Mouse (Mus musculus) limb, embryonic 11.5 days (tissue): ENCODE measurements around the gene Pcyt2. TPM values are rescaled to one million over a fixed set of nuclear protein-coding genes. Genes with fewer than 3 reads are reported as not detected.

Experiments used
- ATAC-seq: fragments of 200-750 bp; cut with Nextera tagmentation; 2 replicates; pipeline ENCODE4 v1.8.0; 2017; ENCODE audit warnings: low read depth; ENCODE audit not compliant: insufficient number of reproducible peaks, low FRiP score, low TSS enrichment
- DNase-seq: peaks from one replicate; pipeline ENCODE4 v3.0.0-alpha.2; 2015; ENCODE audit warnings: low spot score
- H3K27ac ChIP-seq: fragments of 300-500 bp; sonication (generic); replicated peaks from 2 replicates; pipeline ENCODE4 v1.5.1; 2014; ENCODE audit warnings: low read depth, mild to moderate bottlenecking, low read length
- H3K27me3 ChIP-seq: fragments of 300-500 bp; sonication (generic); 2 replicates; pipeline ENCODE4 v1.6.1; 2014; ENCODE audit warnings: mild to moderate bottlenecking, low read length, mixed read lengths; ENCODE audit not compliant: control insufficient read depth, insufficient read depth
- H3K36me3 ChIP-seq: fragments of 300-500 bp; sonication (generic); 2 replicates; pipeline ENCODE4 v1.6.1; 2014; ENCODE audit warnings: mild to moderate bottlenecking, low read length, moderate library complexity, mixed read lengths; ENCODE audit not compliant: control insufficient read depth, insufficient read depth
- H3K4me1 ChIP-seq: fragments of 300-500 bp; sonication (generic); 2 replicates; pipeline ENCODE4 v1.6.1; 2014; ENCODE audit warnings: low read length, mixed read lengths; ENCODE audit not compliant: control insufficient read depth, insufficient read depth
- H3K4me2 ChIP-seq: fragments of 300-500 bp; sonication (generic); 2 replicates; pipeline ENCODE4 v1.6.1; 2014; ENCODE audit warnings: low read depth, mild to moderate bottlenecking, moderate library complexity; ENCODE audit not compliant: severe bottlenecking
- H3K4me3 ChIP-seq: fragments of 300-500 bp; sonication (generic); 2 replicates; pipeline ENCODE4 v1.5.1; 2014; ENCODE audit warnings: low read depth, low read length
- H3K9ac ChIP-seq: fragments of 300-500 bp; sonication (generic); 2 replicates; pipeline ENCODE4 v1.6.1; 2014; ENCODE audit warnings: mild to moderate bottlenecking, low read length
- H3K9me3 ChIP-seq: fragments of 300-500 bp; sonication (generic); 2 replicates; pipeline ENCODE4 v1.6.1; 2016; ENCODE audit warnings: low read length; ENCODE audit not compliant: control insufficient read depth
- WGBS: fragments of 180-500 bp; shearing (Covaris S2); extraction: QIAGEN DNeasy Blood & Tissue Kit; methylation state at CpG from one replicate; pipeline ENCODE4 v1.1.7; 2014; 5-methylcytosine and 5-hydroxymethylcytosine counted together
- microRNA-seq: library from miRNA; unstranded; fragments of <30 nt; microRNA quantifications from one replicate; pipeline ENCODE4, GENCODE M21; 2016
- polyA plus RNA-seq: library from polyadenylated mRNA; unstranded; fragments of >200 nt; fragmentation: Nextera tagmentation; extraction: Ambion mirVana; gene quantifications from 2 replicates; pipeline ENCODE4 v1.2.1, GENCODE M21; 2014

Pcyt2 gene
- polyA plus RNA-seq, 1 experiment from 2014 or later: 105 TPM

GRCm38 (mm10) chr11:120571754-120572416 is 45.9 kb downstream of the Pcyt2 start:
- WGBS: 12% methylated on average over 11 of the region's 11 CpGs
- Histone ChIP-seq H3K36me3 (peaks cover 37% of the 10 kb centered on the region), H3K27ac (peak overlapping the region; percentile 85; the same call in 1 of the 2 replicates), H3K4me1 (0 out of 2 replicates have a peak, but pooled peaks cover 4% of the 10 kb centered on the region), H3K27me3 (no peaks in the 10 kb centered on the region), H3K4me3 (peak overlapping the region; percentile 97), H3K9me3 (no peaks in the 10 kb centered on the region), H3K4me2 (peak overlapping the region; percentile 81), H3K9ac (peak overlapping the region; percentile 94)
- DNase-seq (no peak), ATAC-seq (no peak)

- ATAC-seq: no peak
- no peak overlapping the region for H3K27ac ChIP-seq
- DNase-seq: no peak
- H3K36me3 ChIP-seq: peaks cover 43% of the 10 kb centered on the region
- H3K4me1 ChIP-seq: 0 out of 2 replicates have a peak, but pooled peaks cover 4% of the 10 kb centered on the region
- peak overlapping the region; percentile 81 for H3K4me2 ChIP-seq
- no peaks in the 10 kb centered on the region for H3K9me3 ChIP-seq
- no peaks in the 10 kb centered on the region for H3K27me3 ChIP-seq
- peak overlapping the region; percentile 94; the same call in 1 of the 2 replicates for H3K9ac ChIP-seq
- peak overlapping the region; percentile 97 for H3K4me3 ChIP-seq
- WGBS: 75% methylated on average over 3 of the region's 3 CpGs
Measured at GRCm38 (mm10) chr11:120571122-120571521, 46.6 kb downstream of the Pcyt2 start.

- Histone ChIP-seq H3K4me2 (no peak overlapping the region), H3K27ac (no peak overlapping the region), H3K9ac (no peak overlapping the region), H3K27me3 (no peaks in the 10 kb centered on the region), H3K4me1 (0 out of 2 replicates have a peak, but pooled peaks cover 4% of the 10 kb centered on the region), H3K4me3 (no peak overlapping the region), H3K36me3 (peaks cover 63% of the 10 kb centered on the region), H3K9me3 (no peaks in the 10 kb centered on the region)
- 92% methylated on average over 6 of the region's 6 CpGs for WGBS
- ATAC-seq: no peak
- no peak for DNase-seq
Measured at GRCm38 (mm10) chr11:120568324-120568723, 49.4 kb downstream of the Pcyt2 start.

- no peak for DNase-seq
- 87% methylated on average over 9 of the region's 9 CpGs for WGBS
- Histone ChIP-seq H3K27ac (no peak overlapping the region), H3K9ac (no peak overlapping the region), H3K36me3 (peaks cover 80% of the 10 kb centered on the region), H3K4me2 (no peak overlapping the region), H3K4me1 (no peaks in the 10 kb centered on the region), H3K9me3 (no peaks in the 10 kb centered on the region), H3K4me3 (no peak overlapping the region), H3K27me3 (no peaks in the 10 kb centered on the region)
- ATAC-seq: no peak
Measured at GRCm38 (mm10) chr11:120565114-120565513, 52.6 kb downstream of the Pcyt2 start.

GRCm38 (mm10) chr11:120562949-120563348 is 54.8 kb downstream of the Pcyt2 start:
- H3K4me1 ChIP-seq: no peaks in the 10 kb centered on the region
- H3K27me3 ChIP-seq: no peaks in the 10 kb centered on the region
- 96% methylated on average over 13 of the region's 13 CpGs for WGBS
- no peaks in the 10 kb centered on the region for H3K9me3 ChIP-seq
- no peak overlapping the region for H3K27ac ChIP-seq
- H3K36me3 ChIP-seq: peaks cover 75% of the 10 kb centered on the region
- DNase-seq (no peak), ATAC-seq (no peak)
- no peak overlapping the region for H3K4me2 ChIP-seq
- no peak overlapping the region for H3K4me3 ChIP-seq
- H3K9ac ChIP-seq: no peak overlapping the region

GRCm38 (mm10) chr11:120560952-120561728 is 56.6 kb downstream of the Pcyt2 start:
- Histone ChIP-seq H3K27ac (no peak overlapping the region), H3K9ac (no peak overlapping the region), H3K4me2 (no peak overlapping the region), H3K36me3 (peaks cover 58% of the 10 kb centered on the region), H3K4me3 (no peak overlapping the region), H3K4me1 (no peaks in the 10 kb centered on the region), H3K27me3 (no peaks in the 10 kb centered on the region), H3K9me3 (no peaks in the 10 kb centered on the region)
- 94% methylated on average over 13 of the region's 13 CpGs for WGBS
- DNase-seq (no peak), ATAC-seq (no peak)

Small RNA genes within 50 kb of the gene (microRNA-seq; reads per million reads assigned to microRNA genes)
- not detected for gene Mir6936

Other genes with a start within 250 kb of the Pcyt2 start
- 30.4 and 33.1 TPM in 2 replicates for gene Faap100, start 239.2 kb downstream of the Pcyt2 start, polyA plus RNA-seq
- 47.1 and 51.1 TPM in 2 replicates for gene Nploc4, start 180.2 kb downstream of the Pcyt2 start, polyA plus RNA-seq
- not detected in 2 replicates for gene Tspan10, start 175.3 kb downstream of the Pcyt2 start, polyA plus RNA-seq
- gene Pde6g, start 164.4 kb downstream of the Pcyt2 start, polyA plus RNA-seq: 0.19 TPM in 1 of 2 replicates, not detected in the other
- gene Oxld1, start 159.9 kb downstream of the Pcyt2 start, polyA plus RNA-seq: 11.5 and 11.9 TPM in 2 replicates
- 32.6 and 36.4 TPM in 2 replicates for gene Ccdc137, start 159.8 kb downstream of the Pcyt2 start, polyA plus RNA-seq
- gene Arl16, start 150.3 kb downstream of the Pcyt2 start, polyA plus RNA-seq: 56.6 and 58.3 TPM in 2 replicates
- 166 and 177 TPM in 2 replicates for gene Mrpl12, start 133.3 kb downstream of the Pcyt2 start, polyA plus RNA-seq
- 57.8 and 58.5 TPM in 2 replicates for gene Slc25a10, start 126.1 kb downstream of the Pcyt2 start, polyA plus RNA-seq
- 0.71 and 1.8 TPM in 2 replicates for gene Gcgr, start 87.2 kb downstream of the Pcyt2 start, polyA plus RNA-seq
- 234 and 252 TPM in 2 replicates for gene Mcrip1, start 68.2 kb downstream of the Pcyt2 start, polyA plus RNA-seq
- 0.47 and 0.85 TPM in 2 replicates for gene Ppp1r27, start 66.8 kb downstream of the Pcyt2 start, polyA plus RNA-seq
- gene P4hb, start 44.7 kb downstream of the Pcyt2 start, polyA plus RNA-seq: 640 and 656 TPM in 2 replicates
- gene Arhgdia, start 36.3 kb downstream of the Pcyt2 start, polyA plus RNA-seq: 593 and 597 TPM in 2 replicates
- gene Alyref, start 19.6 kb downstream of the Pcyt2 start, polyA plus RNA-seq: 810 and 850 TPM in 2 replicates
- 214 and 223 TPM in 2 replicates for gene Anapc11, start 19.5 kb downstream of the Pcyt2 start, polyA plus RNA-seq
- gene Npb, start 9.5 kb downstream of the Pcyt2 start, polyA plus RNA-seq: 1.4 TPM in 1 of 2 replicates, not detected in the other
- 24.6 TPM in 2 replicates for gene Sirt7, start 7.3 kb upstream of the Pcyt2 start, polyA plus RNA-seq
- 22.6 and 24.2 TPM in 2 replicates for gene Mafg, start 15.7 kb upstream of the Pcyt2 start, polyA plus RNA-seq
- gene Pycr1, start 25.8 kb upstream of the Pcyt2 start, polyA plus RNA-seq: 33.3 and 34.2 TPM in 2 replicates
- not detected in 2 replicates for gene Myadml2, start 30.2 kb upstream of the Pcyt2 start, polyA plus RNA-seq
- 6.6 and 7.5 TPM in 2 replicates for gene Notum, start 43.2 kb upstream of the Pcyt2 start, polyA plus RNA-seq
- gene Aspscr1, start 55.0 kb upstream of the Pcyt2 start, polyA plus RNA-seq: 122 and 128 TPM in 2 replicates
- gene Cenpx, start 95.8 kb upstream of the Pcyt2 start, polyA plus RNA-seq: 126 and 127 TPM in 2 replicates
- 44.3 and 47.8 TPM in 2 replicates for gene Lrrc45, start 96.0 kb upstream of the Pcyt2 start, polyA plus RNA-seq
- 7.4 and 12.8 TPM in 2 replicates for gene Rac3, start 103.5 kb upstream of the Pcyt2 start, polyA plus RNA-seq
- 12.4 and 16.5 TPM in 2 replicates for gene Dcxr, start 109.3 kb upstream of the Pcyt2 start, polyA plus RNA-seq
- 6.7 and 7.4 TPM in 2 replicates for gene Cbr2, start 114.2 kb upstream of the Pcyt2 start, polyA plus RNA-seq
- 11.2 and 13.4 TPM in 2 replicates for gene Hmga1b, start 144.9 kb upstream of the Pcyt2 start, polyA plus RNA-seq
- gene Rfng, start 166.3 kb upstream of the Pcyt2 start, polyA plus RNA-seq: 23.7 and 29.5 TPM in 2 replicates
- gene Gps1, start 166.3 kb upstream of the Pcyt2 start, polyA plus RNA-seq: 266 and 275 TPM in 2 replicates
- 87.4 and 95.9 TPM in 2 replicates for gene Dus1l, start 178.5 kb upstream of the Pcyt2 start, polyA plus RNA-seq
- 87.3 and 91.8 TPM in 2 replicates for gene Fasn, start 206.6 kb upstream of the Pcyt2 start, polyA plus RNA-seq